Mouse (Mus musculus) E14TG2a.4 (cell line): ENCODE measurements around the gene Pdgfb.

Source experiments
- CTCF ChIP-seq: conservative IDR thresholded peaks from 2 replicates; pipeline ENCODE4 v1.5.1; 2014; ENCODE audit warnings: low read length
- NANOG ChIP-seq: IDR thresholded peaks from 2 replicates; pipeline ENCODE4 v1.6.1; 2014; ENCODE audit warnings: borderline replicate concordance, low read length, mixed read lengths
- POU5F1 ChIP-seq: IDR thresholded peaks from 2 replicates; pipeline ENCODE4 v1.6.1; 2014; ENCODE audit warnings: low read length, borderline replicate concordance

DNA sequence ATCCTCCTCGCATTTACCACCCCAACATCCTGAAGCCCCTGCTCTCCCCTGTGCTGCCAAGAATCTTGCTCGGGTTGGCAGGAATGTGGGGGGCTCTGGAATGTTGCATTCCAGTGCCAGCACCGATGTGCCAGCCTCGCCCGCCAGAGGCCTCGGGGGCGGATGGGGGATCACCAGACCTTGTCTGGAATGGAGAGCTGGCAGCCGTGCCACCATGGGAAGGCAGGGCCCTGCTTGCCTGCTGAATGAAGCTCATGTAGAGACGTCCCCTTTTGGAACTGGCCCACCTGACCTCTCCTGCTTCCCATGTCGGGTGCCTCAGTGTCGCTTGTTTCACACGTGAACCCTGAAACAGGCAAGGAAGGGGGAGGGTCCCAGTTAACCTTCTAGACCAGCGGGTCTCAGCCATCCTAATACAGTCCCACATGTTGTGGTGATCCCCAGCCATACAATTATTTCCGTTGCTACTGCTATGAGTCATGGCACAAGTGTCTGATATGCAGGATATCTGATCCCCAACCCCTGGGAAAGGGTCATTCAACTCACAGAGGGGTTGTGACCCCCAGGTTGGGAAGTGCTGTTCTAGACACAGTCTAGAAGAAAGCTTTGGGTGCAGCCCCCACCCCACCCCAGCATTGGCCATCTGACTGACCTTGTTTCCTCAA is 12.0 kb upstream of the Pdgfb start:
- TF ChIP-seq CTCF (no peak), NANOG (no peak), POU5F1 (no peak)
